Mouse (Mus musculus) mouse trophoblast stem cell (cell line): Measurements from ENCODE around the gene Pcyt2.

Experiments
- in situ Hi-C, 2 experiments: fragments of 300-500 bp; cut with MseI, MboI; formaldehyde crosslinking; loops; 2 replicates in 1 of 2; 3 replicates in 1 of 2; pipeline ENCODE4 v1.15.1; 2025

Gene Pcyt2

GRCm38 (mm10) chr11:120633520-120634343 is 16.0 kb upstream of the Pcyt2 start, which contains the start of gene Mafg:
Gene Mafg, minus strand, starts transcription at chr11:120633600.
- in situ Hi-C loops, result no loop called here

GRCm38 (mm10) chr11:120632559-120633519 is 15.1 kb upstream of the Pcyt2 start:
- in situ Hi-C loops, result no loop called here

- in situ Hi-C loops, result no loop called here
Measured at GRCm38 (mm10) chr11:120631726-120632448, 14.2 kb upstream of the Pcyt2 start.

- in situ Hi-C loops, result no loop called here
Measured at GRCm38 (mm10) chr11:120630881-120631725, 13.4 kb upstream of the Pcyt2 start.

GRCm38 (mm10) chr11:120630401-120630871 is 12.7 kb upstream of the Pcyt2 start:
- in situ Hi-C loops, result no loop called here

GRCm38 (mm10) chr11:120629911-120630310 is 12.2 kb upstream of the Pcyt2 start:
- in situ Hi-C loops, result no loop called here

- in situ Hi-C loops, result no loop called here
Measured at GRCm38 (mm10) chr11:120629341-120629730, 11.6 kb upstream of the Pcyt2 start.

GRCm38 (mm10) chr11:120628601-120629340 is 11.0 kb upstream of the Pcyt2 start:
- in situ Hi-C loops, result no loop called here

- in situ Hi-C loops, result no loop called here
Measured at GRCm38 (mm10) chr11:120627468-120628300, 9.9 kb upstream of the Pcyt2 start.

GRCm38 (mm10) chr11:120626785-120627467 is 9.2 kb upstream of the Pcyt2 start:
- in situ Hi-C loops, result no loop called here

GRCm38 (mm10) chr11:120625152-120625775 is 7.5 kb upstream of the Pcyt2 start, which contains the start of gene Sirt7:
Gene Sirt7, minus strand, starts transcription at chr11:120625240.
- in situ Hi-C loops, result no loop called here

GRCm38 (mm10) chr11:120624680-120625111 is 7.0 kb upstream of the Pcyt2 start:
- in situ Hi-C loops, result no loop called here

- in situ Hi-C loops, result no loop called here
Measured at GRCm38 (mm10) chr11:120623961-120624679, 6.4 kb upstream of the Pcyt2 start.

- in situ Hi-C loops, result no loop called here
Measured at GRCm38 (mm10) chr11:120622805-120623204, 5.1 kb upstream of the Pcyt2 start.

- in situ Hi-C loops, result no loop called here
Measured at GRCm38 (mm10) chr11:120620195-120620594, 2.5 kb upstream of the Pcyt2 start.

GRCm38 (mm10) chr11:120618619-120619535 is 1.1 kb upstream of the Pcyt2 start:
- in situ Hi-C loops, result no loop called here
